Mouse (Mus musculus) adrenal gland, adult 2 months (tissue): ENCODE measurements around the gene Zfp180. TPM values are rescaled to one million over a fixed set of nuclear protein-coding genes. Genes with fewer than 3 reads are reported as not detected.
"Not testable (repeated sequence)": the region's sequence is repeated elsewhere in the genome, so short reads cannot be mapped to it uniquely, and the experiment has no call there.

ENCODE experiments used
- DNase-seq: peaks from one replicate; pipeline ENCODE4 v3.0.0; 2021
- long read RNA-seq: library from polyadenylated mRNA; stranded (forward); transcript quantifications from one replicate; pipeline ENCODE4 v2.0.0, GENCODE M21; 2021
- polyA plus RNA-seq: library from polyadenylated mRNA; depleted of rRNA; stranded (reverse); fragments of >200 nt; gene quantifications from 2 replicates; pipeline ENCODE4 v1.2.3, GENCODE M21; 2012; rRNA removed
- total RNA-seq, 2 experiments: library from RNA; stranded (reverse); gene quantifications; 2 replicates each; pipeline ENCODE4 v1.2.3; 2021

The Zfp180 gene
- total RNA-seq (10 to 100 TPM; 21.7 to 26.3 TPM), polyA plus RNA-seq (11.3 and 17.9 TPM in 2 replicates)
- long read RNA-seq, transcript Zfp180-201 (5 exons, 3,901 nt): major isoform, 5 of 13 reads
- long read RNA-seq, partial matches to known transcripts: 6 of 13 reads
- long read RNA-seq, other reads (novel, unspliced or antisense): 2 of 13 reads

DNA sequence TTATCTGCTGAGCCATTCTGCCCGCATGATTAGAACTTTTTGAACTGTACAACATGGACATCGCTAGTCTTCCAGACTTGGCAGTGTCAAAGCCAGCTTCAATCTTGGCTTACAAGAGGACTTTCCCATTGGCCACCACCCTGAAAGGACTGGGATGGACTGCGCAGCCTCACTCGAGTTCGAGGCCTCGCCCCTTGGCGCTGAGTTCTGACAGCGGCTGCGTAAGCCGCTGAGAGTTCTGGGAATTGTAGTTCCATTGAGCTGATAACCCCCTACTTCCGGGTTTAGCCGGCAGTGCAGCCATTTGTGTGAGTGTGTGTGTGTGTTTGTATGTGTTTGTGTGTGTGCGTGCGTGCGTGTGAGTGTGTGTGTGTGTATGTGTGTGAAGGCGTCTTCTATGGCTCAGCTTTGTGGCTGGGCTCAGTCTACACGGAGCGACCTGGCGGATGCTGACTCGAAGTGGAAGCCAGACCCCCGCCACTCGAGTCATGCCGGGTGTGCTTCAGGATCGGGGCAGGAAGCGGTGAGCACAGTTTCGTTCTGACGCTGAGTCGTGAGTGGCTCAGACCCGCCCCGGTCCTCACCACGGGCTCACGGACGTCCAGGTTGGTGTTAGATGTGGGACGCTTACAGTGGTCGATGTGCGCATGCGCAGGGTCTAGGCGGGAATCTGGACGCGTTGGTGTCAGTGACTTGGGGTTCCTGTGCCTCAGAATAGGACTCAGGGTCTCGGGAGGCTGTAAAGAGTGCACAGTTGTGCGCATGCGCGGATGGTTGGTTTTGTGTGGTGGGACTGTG lies at the start of gene Zfp180:
Zfp180 (plus strand) TSS at position 291 of the 798 bp plus-strand sequence.
- DNase-seq: peak; percentile 97

DNA sequence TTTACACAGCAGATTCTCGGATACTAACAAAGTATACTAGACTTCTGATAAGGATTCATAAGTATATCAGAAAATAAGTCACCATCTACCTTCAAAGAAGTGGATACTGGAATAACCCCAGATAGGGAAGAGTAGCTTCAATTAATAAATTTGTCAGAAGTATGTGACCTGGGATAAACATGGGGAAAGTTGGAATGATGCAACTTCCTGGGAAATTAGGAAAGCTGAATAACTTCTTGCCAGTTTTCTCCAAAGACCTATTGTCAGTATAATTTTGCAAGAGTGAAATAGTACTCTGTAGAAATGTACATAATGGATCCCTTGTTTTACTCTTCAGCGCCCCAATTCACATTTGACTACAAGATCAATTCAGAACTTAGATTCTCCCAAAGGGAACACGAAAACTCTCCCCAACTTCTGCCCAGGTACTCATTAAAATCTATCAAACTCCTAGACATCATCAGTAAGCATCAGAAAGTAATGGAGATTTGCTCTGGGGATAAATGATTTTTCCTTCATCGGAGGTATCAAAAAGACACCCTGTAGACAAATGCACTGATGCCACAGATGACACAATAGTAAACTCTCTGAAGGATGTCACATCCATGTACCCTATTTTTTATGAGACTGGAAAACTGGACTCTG lies 28.9 kb upstream of the Zfp180 start, which contains the start of gene Vmn1r183:
Vmn1r183 (plus strand) TSS at position 595 of the 645 bp plus-strand sequence.
- DNase-seq: no peak

DNA sequence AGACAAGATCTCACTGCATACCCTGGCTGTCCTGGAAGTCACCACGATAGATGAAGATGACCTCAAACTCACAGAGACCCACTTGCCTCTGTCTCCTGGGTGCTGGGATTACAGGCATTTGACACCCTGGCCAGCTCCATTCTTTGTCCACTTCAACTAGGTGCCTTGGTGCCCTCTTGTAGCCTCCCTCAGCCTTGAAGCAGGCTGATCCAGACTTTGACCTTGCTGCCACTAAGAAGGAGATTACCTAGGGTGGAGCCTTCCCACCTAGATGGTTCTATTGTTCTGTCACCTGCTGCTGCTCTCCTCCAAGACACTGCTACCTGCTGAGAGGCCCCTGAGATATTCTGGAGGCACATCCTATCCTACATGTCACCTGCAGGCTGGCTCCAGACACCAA lies 7.3 kb upstream of the Zfp180 start:
- not testable (repeated sequence) for DNase-seq

DNA sequence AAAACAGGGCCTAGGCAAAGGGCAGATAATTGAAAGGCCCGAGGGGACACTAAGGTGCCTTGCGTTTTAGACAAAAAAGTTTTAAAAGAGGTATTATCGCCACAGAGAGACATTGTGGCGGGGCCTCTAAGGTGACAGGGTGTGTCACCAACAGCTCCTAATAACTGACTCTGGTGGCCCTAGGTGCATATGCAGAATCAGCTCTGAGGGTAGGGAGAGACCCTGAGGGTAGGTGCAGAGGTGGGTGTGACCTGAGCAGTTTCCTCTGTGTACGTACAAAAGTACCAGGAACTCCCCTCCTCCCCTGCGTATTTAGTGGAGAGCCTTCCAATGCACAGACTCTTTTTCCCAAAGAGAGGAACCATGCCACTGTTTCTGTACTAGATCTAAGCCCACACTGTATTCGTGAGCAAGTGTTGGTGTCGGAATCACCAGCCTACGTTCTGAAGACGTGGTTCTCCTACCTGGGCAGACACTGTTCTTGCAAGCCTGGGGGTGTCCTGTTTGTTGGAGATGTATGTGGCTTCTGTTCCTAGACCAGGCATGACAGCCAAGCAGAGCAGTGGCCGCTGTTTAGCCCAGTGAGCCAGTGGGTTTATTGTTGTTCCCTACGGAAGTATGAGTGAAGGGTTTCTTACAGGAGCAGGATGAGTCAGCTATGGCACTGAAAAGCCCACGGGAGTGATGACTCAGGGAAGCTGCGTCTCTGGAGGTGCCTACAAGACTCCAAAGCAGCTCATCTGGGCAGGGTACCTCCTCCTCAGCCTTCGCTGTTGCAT lies 922 bp downstream of the Zfp180 start:
- peak; percentile 47 for DNase-seq

DNA sequence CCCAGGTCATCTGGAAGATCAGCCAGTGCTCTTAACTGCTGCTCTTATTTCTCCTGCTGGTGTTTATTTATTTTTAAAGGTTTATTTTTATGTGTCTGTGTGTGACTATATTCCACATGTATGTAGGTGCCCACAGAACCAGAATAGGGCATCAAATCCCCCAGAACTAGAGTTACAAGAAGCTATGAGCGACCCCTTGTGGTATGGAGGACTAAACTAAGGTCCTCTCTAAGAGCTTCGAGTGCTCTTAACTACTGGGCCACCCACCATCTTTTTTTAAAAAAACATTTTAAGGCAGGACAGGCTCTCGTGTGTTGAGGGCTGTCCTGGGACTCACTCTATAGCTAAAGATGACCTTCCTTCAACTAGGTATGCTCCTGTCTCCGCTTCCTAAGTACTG lies 5.1 kb downstream of the Zfp180 start:
- DNase-seq: no peak

DNA sequence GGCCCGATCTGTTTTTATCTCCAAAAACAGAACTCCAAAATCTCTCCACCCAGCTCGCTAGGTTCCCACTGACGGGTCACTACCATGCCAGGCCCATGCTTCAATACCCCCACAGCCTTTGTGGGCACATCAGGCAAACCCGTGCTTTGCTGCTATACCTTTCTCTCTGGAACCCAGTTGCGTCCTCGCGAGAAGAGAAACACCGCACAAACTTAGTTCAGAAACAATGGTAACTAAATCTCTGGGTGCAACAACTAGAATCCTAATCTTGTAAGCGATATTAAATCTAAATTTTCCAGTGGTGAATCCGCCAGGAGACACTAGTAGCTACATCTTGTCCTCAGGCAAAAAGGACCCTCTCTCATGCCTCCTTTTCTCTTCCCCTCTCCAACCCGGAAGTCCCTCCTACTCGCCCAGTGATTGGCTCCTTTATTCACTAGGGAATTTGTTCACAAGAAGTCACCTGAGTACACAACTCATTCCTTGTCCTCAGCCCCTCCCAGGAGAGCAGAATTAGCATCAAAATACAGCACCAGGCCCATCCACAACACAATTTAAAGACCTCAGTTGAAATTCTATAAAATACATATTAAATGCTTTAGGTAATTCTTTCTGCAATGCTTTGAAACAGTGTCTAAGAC lies 5.9 kb downstream of the Zfp180 start:
- no peak for DNase-seq

DNA sequence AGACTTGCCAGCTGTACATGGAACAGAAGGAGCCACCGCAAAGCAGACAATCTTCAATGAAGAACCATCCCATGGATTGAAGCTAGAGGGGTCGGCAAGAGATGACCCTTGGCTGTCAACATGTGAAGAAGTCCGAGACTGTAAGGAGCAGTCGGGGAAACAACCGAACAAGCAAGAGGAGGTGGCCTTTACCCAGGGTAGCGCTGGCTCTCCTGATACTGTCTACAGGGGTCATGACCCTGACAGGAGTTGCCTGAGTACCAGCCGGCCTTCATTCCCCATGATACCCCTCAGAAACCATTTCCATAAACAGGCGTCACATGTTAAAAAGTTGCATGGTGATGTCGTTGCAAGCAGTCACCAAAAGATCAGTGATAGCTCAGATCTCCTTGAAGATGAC lies 22.7 kb downstream of the Zfp180 start:
- DNase-seq: no peak

DNA sequence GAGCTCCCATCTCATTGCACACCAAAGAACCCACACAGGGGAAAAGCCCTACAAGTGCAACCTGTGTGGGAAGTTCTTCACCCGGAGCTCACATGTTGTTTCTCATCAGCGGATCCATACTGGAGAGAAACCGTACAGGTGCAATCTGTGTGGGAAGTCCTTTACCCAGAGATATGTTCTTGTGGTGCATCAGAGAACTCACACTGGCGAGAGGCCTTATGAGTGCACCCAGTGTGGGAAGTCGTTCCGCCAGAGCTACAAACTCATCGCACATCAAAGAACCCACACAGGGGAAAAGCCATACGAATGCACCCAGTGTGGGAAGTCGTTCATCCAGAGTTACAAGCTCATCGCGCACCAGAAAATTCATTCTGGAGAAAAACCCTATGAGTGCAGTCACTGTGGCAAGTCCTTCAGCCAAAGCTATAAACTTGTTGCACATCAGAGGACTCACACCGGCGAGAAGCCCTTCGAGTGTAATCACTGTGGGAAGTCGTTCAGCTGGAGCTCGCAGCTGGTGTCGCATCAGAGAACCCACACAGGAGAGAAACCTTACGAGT lies 23.5 kb downstream of the Zfp180 start:
- no peak for DNase-seq

DNA sequence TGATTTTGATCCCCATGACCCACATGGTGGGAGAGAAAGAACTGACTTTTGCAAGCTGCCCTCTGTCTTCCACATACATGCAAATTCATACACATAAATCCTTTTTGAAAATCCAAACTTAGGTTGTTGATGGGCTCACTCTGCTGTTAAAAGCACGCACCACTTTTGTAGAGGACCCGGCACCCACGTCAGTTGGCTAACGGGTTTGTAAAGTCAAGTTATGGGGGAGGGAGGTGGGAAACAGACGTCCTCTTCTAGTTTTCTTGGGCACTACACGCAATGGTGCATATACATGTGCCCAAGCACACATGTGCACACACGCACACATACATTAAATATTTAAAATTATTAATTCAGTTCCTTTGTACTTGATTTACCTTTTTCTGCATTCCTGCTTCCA lies 29.1 kb downstream of the Zfp180 start:
- no peak for DNase-seq

DNA sequence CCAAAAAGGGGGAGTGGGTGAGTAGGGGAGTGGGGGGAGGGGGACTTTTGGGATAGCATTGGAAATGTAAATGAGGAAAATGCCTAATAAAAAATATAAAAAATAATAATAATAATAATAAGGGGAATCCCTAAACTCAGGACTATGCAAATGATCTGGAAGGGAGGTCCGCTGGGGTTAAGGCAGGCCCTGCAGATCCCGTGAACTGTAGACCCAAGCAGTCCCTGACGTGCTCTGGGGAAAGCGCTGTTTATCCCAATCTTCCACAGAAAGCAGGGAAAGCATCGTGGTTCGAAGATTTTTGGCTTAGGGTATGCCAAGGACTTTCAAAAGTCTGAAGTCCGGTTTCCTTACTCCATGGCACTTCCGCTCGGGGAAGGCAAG lies 30.0 kb downstream of the Zfp180 start:
- DNase-seq: no peak

DNA sequence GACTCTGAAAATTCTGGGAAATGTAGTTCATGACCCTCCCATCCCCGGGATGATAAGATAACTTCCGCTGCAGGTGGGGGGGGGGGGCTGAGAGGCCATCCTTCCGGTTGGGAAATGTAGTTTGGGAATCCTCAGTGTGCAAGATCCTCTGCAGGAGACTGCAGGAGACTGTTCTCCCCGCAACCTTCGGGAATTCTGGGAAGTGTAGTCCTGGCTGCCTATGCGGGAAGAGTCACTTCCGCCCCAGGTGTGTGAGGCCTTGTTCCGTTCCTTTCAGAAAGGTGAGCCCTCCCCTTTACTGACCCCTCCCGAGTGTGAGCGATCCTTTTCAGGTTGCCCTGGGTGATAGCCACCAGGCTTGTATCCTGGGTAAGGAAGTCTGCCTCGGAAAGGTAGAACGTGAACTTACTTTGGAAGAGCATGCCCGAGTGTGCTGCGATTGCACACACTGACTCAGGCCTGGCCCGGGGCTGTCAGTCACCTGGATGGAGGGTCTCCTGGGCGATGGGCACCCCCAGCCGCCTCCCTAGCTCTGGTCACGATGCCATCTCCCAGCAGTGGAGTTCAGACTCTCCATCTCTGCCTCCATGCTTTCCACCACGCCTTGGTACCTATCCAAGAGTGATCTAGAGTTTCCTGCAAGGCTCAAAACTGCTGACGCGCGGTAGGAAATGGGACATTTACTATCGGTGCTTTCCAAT lies 30.6 kb downstream of the Zfp180 start, which contains the start of gene Zfp112:
Zfp112 (plus strand) TSS at position 159 of the 701 bp plus-strand sequence.
- DNase-seq: peak; percentile 89

DNA sequence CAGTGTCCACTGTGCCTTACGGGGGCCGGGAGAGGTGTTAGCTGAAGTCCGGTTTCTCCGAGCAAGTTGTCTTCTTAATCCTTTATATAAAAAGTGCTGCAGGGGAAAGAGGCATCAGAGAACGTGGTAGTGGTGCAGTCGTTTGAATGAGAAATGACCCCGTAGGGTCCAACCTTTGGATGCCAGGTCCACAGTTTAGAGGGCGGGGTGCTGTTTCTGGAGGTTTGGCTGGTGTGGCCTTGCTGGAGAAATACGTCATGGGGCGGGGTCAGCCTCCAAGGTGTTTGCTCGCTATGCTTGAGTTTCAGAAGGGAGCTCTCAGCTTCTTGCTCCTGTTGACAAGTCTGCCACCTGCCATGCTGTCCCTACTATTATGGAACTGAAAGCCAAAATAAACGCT lies 31.3 kb downstream of the Zfp180 start:
- peak; percentile 75 for DNase-seq

DNA sequence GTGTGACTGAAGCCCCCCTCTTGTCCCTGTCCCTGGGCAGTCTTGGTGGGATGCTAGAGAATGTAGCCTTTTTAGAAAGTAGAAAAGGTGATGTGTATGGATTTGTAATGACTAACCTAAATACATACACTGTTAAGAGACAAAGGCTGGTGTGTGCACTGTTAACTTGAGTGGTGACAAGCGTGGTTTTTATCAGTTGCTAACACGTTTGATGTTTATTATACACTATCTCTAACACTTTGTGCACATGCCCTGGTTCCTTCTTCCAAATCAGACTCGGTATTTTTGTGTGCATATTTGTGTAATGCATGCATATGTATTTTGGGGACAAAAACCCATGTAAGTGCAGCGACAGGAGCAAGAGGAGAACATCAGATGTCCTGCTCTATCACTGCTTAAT lies 34.9 kb downstream of the Zfp180 start:
- DNase-seq: no peak

DNA sequence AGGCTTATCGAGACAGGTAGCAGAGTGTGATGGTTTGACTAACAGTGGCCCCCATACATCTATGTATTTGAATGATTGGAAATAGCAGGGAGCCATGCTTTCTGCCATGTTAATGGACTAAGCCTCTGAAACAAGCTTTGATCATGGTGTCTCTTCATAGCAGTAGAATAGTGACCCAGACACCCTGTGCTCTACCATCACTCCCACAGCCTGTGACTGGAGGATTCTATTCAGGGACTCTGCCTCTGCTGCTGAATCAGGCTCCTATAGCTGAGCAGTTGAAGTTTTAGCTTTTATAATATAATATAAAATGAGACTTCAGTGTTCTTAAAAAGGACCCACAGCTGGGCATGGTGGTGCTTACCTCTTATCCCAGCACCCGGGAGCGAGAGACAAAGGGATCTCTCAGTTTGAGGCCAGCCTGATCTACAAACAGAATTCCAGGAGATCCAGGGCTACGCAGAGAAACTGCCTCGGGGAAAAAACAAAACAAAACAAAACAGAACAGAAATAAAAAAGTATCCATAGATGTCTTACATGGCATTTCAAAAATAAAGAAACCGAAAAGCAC lies 51.8 kb downstream of the Zfp180 start:
- no peak for DNase-seq

DNA sequence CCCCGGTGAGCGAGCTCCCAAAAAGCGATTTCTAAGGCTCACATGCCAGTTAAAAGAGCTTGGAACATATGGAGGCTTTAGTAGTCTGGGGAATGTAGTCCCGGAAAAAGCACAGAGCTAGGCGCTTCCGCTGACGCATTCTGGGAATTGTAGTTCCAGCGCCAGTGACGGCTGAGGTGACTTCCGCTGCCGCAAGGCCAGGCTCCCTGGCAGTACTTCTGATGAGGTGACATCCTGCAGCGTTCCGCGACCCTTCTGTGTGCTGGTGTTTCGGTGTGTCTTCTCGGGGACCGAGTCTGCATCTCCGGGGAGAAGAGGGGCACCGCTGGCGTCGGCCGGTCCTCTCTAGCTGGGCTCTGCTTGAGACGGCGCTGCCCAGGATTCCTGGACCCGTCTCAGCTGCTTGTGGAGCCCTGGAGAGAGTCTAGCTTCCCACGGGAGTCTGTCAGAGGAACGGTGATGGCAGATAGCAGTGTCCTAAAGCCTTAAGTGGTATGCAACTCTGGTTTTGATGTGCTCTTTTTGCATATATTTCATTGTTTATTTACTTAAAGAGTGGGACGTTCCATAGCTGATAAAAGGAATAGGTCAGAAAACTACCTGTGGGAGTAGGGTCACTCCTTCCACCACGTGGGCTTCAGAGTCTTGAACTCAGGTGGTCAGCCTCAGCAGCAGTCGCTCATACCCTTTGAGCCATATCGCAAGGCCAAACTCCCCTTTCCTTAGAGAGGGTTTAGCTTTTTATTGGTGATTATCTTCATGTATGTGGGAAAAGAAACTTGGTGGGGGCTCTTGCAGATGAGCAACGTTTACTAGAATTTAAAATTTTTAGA lies 52.5 kb downstream of the Zfp180 start, which contains the start of gene Zfp235:
Zfp235 (plus strand) TSS at position 174 of the 833 bp plus-strand sequence.
- DNase-seq: peak; percentile 91

DNA sequence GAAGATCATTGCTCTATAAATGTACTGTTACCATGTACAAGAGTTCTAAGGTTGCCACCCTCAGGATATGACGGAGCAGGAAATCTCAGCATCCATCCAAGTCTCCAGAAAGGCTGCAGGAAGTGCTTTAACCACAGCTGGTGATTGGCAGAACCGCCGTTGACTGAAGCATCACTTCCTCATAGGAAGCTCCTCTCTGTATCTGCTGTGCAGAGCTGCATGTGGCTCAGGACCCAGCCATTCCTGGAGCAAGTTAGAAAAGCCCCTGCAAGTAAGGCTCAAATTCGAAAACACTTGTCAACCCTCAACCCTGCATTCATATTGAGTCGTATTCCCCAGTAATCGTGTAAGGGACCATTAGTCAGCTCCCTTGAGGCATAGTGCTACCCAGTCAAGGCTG lies 60.8 kb downstream of the Zfp180 start:
- DNase-seq: no peak

DNA sequence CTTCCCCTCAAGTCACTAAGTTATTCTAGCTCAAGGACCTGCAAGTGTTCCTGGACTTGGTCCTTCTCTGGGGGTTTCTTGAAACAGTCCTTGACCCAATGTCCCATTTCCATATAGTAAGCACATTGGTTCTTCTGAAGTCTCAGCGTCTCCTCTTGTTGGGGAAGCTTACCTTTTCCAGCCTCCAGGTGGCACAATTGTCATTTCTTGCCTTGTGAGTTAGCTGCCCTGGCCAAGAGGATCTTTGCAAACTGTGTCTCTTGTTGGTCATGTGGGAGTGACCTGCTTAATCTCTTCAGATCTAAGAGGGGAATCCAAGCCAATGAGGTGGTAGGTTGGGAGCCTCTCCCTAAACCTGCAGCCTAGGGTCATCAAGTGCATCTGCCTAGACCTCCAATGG lies 71.5 kb downstream of the Zfp180 start:
- no peak for DNase-seq
